Mouse (Mus musculus) mouse trophoblast stem cell (cell line): ENCODE measurements at regions not wholly inside any gene's neighbourhood (a gene's known extent, or its start where the extent isn't known, plus 50 kb on each side); places are given as distances from the start of the nearest gene placed in this dataset.

Source experiments
- in situ Hi-C, 2 experiments: fragments of 300-500 bp; cut with MseI, MboI; formaldehyde crosslinking; loops; 2 replicates in 1 of 2; 3 replicates in 1 of 2; pipeline ENCODE4 v1.15.1; 2025

GRCm38 (mm10) chr8:12223376-12223775, 55.2 kb upstream of the A230072I06Rik start:
- in situ Hi-C loops = no loop called here
